Mouse (Mus musculus): ENCODE data around the gene Kcnh2.

- TF ChIP-seq CTCF (IDR thresholded peaks at IDR 0.05; ENCODE audit: extremely low read depth, insufficient read depth, insufficient read length, insufficient replicate concordance): no peak
- TF ChIP-seq POLR2A (IDR thresholded peaks at IDR 0.05; ENCODE audit: low read depth, low read length): no peak
Measured at GRCm38 (mm10) chr5:24381988-24382387, 30.6 kb upstream of the Kcnh2 start.

Measured in spleen, adult 2 months (tissue).